Mouse (Mus musculus): ENCODE measurements around the gene Fam110a. TPM values are rescaled to one million over a fixed set of nuclear protein-coding genes. Genes with fewer than 3 reads are reported as not detected.
A peak's percentile ranks its signal among the peaks of the same experiment; 100 is the strongest.

Gene Fam110a
- polyA plus RNA-seq, 1 experiment from 2014 or later = 70.4 TPM

DNA sequence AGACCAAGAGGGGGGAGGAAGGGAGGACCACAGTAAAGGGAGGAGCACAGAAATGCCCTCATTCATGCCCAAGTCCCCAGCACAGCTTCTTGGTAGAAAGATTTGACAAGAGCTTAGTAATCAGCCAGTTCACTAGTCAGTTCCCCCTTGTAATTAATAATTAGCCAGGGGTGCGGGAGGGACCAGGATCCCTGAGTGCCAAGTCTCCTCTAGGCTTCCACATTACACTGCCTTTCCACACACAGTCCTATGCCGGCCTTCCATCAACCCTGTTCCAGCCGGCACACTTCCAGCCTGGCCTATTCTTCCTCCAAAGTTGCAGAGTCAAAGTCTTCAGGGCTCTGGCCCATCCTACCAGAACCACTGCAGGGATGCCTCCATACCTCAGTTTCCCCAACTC lies 4.0 kb downstream of the Fam110a start:
- 89% methylated on average over 3 of the region's 3 CpGs for WGBS
- Histone ChIP-seq H3K27me3 (ENCODE audit: poor library complexity, severe bottlenecking) (peaks cover 45% of the 10 kb centered on the region), H3K36me3 (replicated peaks) (peaks cover 36% of the 10 kb centered on the region), H3K27ac (no peak overlapping the region), H3K9me3 (no peaks in the 10 kb centered on the region), H3K4me1 (peaks cover 90% of the 10 kb centered on the region), H3K4me3 (no peak overlapping the region)
- no peak for DNase-seq (ENCODE audit: extremely low spot score, low spot score)

DNA sequence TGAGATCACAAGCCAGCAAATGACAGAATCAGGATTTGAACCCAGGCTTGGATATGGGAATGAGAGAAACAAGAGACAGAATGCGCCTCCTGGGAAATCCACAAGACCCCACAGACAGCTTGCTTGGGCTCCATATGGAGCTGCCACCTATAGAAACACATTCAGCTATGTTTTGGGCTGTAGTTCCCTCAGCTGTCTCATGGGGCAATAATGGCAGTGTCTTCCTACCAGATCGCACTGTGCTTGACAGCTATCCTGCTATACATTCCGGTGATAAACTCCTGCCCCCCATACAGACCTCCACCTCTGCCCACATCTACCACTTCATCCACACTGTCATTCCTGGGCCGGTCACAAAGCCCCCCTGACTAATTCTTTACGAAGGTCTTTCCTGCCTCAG lies 4.7 kb downstream of the Fam110a start:
- Histone ChIP-seq H3K27ac (no peak overlapping the region), H3K9me3 (no peaks in the 10 kb centered on the region), H3K4me3 (no peak overlapping the region), H3K36me3 (replicated peaks) (peaks cover 40% of the 10 kb centered on the region), H3K4me1 (peaks cover 92% of the 10 kb centered on the region), H3K27me3 (ENCODE audit: poor library complexity, severe bottlenecking) (peaks cover 50% of the 10 kb centered on the region)
- no peak for DNase-seq (ENCODE audit: extremely low spot score, low spot score)
- 88% methylated on average over 5 of the region's 5 CpGs for WGBS

DNA sequence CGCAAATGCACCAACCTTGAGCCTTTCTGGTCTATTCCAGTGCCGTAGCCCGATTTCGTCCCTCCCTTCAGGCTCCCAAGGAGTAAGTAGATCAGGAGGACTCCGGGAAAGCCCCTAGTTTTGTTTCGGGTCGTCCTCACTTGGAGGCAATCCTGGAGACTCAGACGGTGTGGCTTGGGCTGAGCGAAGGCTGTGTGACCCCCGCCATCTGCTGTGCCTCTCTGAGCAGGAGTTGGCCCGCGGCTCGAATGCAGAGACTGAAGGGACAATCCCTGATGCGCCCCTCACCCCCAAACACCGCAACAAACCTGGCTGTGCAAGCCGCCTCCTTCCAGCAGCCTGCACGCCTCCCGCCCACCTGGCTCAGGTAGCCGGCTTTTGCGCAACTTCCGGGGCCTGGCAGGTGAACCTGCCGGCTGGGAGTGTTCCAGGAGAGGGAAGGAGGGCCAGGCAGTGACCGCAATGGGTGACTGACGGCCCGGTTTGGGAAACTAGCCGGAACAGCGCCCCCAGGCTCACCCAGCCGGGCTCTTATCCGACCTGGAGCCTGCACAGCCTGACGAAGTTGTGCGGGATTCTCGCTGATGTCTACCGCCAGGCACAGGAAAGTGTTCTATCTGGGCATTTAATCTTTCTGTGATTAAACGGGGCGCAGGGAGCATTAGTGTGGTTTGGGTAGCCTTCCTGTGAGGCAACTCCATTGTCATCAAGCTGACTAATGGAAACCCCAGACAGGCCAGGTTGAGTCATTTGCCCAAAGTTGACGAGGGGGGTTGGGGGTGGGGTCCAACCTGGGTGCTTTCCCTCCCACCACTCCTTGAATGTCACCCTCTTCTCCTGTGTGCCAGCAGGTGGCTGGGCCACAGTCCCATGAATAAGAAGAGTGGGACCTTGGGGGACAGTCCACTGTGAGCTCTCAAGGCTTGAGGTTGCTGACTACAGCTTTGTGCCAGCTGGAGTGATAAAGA lies 6.1 kb downstream of the Fam110a start:
- peak overlapping the region; percentile 86 for H3K27ac ChIP-seq
- peaks cover 94% of the 10 kb centered on the region for H3K4me1 ChIP-seq
- H3K36me3 ChIP-seq (replicated peaks) = peaks cover 54% of the 10 kb centered on the region
- 3% methylated on average over 36 of the region's 36 CpGs for WGBS
- no peak for DNase-seq (ENCODE audit: extremely low spot score, low spot score)
- peak overlapping the region; percentile 49 for H3K4me3 ChIP-seq
- peaks cover 58% of the 10 kb centered on the region for H3K27me3 ChIP-seq (ENCODE audit: poor library complexity, severe bottlenecking)
- H3K9me3 ChIP-seq = no peaks in the 10 kb centered on the region

DNA sequence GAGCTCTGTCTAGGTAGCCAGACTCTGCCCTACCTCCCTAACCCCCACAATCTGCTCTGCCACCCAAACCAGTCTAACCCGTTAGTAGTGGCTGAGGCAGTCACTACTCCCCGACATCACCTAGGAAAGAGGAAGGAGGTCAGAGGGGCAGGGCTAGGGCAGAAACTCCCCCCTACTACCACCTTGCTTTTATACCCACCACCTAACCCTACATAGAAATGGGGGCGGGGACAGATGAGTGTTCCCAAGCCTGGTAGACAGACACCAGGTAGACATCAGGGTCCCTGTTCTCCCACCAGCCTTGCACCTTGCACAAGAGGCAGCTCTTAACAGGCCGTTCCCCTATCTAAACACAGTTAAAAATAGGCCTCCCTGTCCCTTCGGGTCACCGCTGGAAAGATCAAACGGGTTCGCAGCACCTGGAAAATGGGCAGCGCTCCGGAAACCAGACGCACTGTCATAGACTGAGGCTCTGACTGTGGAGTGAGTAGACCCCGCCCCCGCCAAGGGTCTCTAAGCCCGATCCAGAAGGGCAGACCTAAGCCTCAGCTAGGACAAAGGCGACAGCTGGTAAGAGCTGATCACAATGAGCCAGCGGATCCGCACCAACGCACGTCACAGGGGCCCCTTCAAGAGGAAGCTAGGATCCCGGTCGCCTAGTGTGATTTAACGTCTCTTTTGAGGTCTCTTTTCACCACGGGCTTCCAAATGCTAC lies 7.0 kb downstream of the Fam110a start:
- H3K9me3 ChIP-seq = no peaks in the 10 kb centered on the region
- peaks cover 94% of the 10 kb centered on the region for H3K4me1 ChIP-seq
- H3K27me3 ChIP-seq (ENCODE audit: poor library complexity, severe bottlenecking) = peaks cover 58% of the 10 kb centered on the region
- peak overlapping the region; percentile 49 for H3K4me3 ChIP-seq
- H3K27ac ChIP-seq = peak overlapping the region; percentile 86
- 11% methylated on average over 23 of the region's 23 CpGs for WGBS
- peaks cover 59% of the 10 kb centered on the region for H3K36me3 ChIP-seq (replicated peaks)
- DNase-seq (ENCODE audit: extremely low spot score, low spot score) = peak; percentile 74

DNA sequence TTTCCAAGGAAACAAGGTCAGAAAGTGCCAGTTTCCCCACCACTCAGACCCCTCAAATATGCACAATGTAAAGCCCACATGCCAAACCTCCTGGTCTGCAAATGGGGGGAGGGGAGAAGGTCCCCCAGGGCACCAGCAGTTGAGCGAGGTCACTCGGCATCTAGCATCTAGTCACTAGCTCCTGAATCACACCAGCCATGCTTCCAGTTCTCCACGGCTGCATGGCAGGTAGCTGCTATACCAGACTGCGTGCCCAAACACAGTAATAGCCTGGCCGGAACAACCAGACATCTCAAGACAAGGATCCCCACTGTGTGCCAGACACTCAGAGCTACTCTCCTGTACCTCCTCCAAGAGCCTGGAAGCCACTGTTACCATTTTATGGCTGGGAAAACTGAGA lies 8.3 kb downstream of the Fam110a start:
- peaks cover 59% of the 10 kb centered on the region for H3K27me3 ChIP-seq (ENCODE audit: poor library complexity, severe bottlenecking)
- peaks cover 54% of the 10 kb centered on the region for H3K36me3 ChIP-seq (replicated peaks)
- no peak overlapping the region for H3K4me3 ChIP-seq
- DNase-seq (ENCODE audit: extremely low spot score, low spot score) = no peak
- H3K4me1 ChIP-seq = peaks cover 94% of the 10 kb centered on the region
- peak overlapping the region; percentile 93; the same call in 1 of the 2 replicates for H3K27ac ChIP-seq
- 87% methylated on average over 5 of the region's 5 CpGs for WGBS
- no peaks in the 10 kb centered on the region for H3K9me3 ChIP-seq

DNA sequence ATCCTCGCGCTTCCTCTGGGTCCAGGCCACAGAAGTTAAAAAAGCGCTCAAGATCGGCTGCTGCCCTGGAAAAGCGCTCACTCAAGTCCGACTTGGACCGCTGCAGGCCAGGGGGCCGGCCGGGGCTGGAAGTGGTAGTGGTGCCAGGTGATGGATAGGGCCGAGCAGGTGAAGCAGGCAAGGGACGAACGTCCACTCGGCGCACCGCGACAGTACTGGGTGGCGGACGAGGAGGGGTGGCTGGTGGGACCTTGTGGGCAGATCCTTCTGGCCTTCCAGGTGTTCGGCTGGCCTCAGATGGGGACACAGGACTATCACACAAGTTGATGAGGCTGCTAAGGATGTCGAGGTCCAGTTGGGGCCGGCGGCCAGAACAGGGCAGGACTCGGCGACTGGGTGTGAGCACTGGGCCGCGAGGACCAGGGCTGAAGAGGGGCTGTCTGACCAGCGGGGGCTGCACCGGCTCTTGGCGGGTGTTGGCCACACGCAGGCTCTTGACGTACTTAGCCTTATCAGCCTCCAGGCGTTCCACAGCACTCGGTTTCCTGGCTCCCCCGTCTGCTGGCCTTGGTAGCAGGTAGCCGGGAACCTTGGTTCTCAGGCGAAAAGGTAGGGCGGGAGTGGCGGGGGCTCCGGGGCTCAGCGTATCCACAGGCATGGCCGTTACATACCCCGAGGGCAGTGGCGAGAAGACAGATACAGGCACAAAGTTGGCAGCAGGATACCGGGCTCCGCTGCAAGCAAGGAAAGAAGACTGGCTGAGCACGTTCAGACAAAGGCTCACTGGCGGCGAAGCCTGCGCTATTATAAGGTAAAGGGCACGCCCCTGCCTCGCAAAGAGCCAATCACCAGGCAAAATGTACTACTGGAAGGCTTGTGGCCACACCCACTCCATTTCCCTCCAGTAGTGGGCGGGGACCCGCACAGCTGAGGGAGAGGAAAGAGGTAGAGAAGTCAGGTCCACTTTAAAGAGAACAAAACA lies 9.5 kb downstream of the Fam110a start:
- Histone ChIP-seq H3K36me3 (replicated peaks) (peaks cover 41% of the 10 kb centered on the region), H3K27ac (peak overlapping the region; percentile 93), H3K4me1 (peaks cover 90% of the 10 kb centered on the region), H3K9me3 (no peaks in the 10 kb centered on the region), H3K4me3 (peak overlapping the region; percentile 52), H3K27me3 (ENCODE audit: poor library complexity, severe bottlenecking) (peaks cover 63% of the 10 kb centered on the region)
- WGBS = 44% methylated on average over 53 of the region's 53 CpGs
- peak; percentile 89 for DNase-seq (ENCODE audit: extremely low spot score, low spot score)

DNA sequence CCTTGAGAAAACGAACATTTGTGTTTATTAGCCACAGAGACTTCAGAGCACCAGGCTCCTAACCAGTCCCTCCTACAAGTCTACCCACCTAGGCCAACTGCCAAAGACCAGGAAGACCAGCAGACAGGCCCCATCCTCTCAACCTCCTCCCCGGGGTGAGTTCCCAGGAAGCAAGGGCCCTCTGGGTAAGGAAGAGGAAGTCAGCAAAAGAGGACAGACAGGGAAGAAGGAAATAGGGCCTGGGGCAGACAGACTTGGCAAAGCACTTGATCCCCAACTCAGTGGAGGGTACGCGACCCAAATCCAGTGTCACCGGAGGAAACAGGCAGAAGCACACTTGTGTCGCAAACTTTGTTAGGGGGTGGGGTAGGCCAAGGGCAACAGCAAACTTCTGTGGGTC lies 10.6 kb downstream of the Fam110a start:
- H3K4me1 ChIP-seq = peaks cover 96% of the 10 kb centered on the region
- peaks cover 38% of the 10 kb centered on the region for H3K36me3 ChIP-seq (replicated peaks)
- peak overlapping the region; percentile 52 for H3K4me3 ChIP-seq
- DNase-seq (ENCODE audit: extremely low spot score, low spot score) = no peak
- H3K27me3 ChIP-seq (ENCODE audit: poor library complexity, severe bottlenecking) = peaks cover 63% of the 10 kb centered on the region
- H3K27ac ChIP-seq = 0 out of 2 replicates have a peak overlapping the region, but pooled peaks have one; percentile 27
- 93% methylated on average over 6 of the region's 6 CpGs for WGBS
- no peaks in the 10 kb centered on the region for H3K9me3 ChIP-seq

DNA sequence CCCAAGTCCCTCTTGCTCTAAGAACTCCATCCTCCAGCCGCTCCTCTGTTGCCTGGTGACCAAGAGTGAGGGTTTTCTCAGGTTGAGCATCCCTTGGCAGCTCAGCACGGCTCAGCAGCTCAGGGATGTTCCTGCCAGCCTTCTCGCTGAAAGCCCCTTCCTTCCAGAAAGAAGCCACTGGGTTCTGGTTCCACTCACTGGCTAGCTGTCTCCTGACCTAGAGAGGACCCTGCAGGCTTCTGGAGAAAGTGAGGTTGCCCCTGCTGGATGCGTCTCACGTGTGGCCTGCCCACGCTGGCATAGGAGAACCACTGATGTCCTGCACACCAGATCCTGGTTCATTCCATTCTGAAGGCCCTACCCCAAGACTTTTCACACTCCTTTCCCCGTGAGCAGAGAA lies 11.0 kb downstream of the Fam110a start:
- 86% methylated on average over 7 of the region's 7 CpGs for WGBS
- Histone ChIP-seq H3K4me3 (peak overlapping the region; percentile 52), H3K27me3 (ENCODE audit: poor library complexity, severe bottlenecking) (peaks cover 61% of the 10 kb centered on the region), H3K4me1 (peaks cover 96% of the 10 kb centered on the region), H3K9me3 (no peaks in the 10 kb centered on the region), H3K36me3 (replicated peaks) (peaks cover 38% of the 10 kb centered on the region), H3K27ac (peak overlapping the region; percentile 27; the same call in 1 of the 2 replicates)
- no peak for DNase-seq (ENCODE audit: extremely low spot score, low spot score)

DNA sequence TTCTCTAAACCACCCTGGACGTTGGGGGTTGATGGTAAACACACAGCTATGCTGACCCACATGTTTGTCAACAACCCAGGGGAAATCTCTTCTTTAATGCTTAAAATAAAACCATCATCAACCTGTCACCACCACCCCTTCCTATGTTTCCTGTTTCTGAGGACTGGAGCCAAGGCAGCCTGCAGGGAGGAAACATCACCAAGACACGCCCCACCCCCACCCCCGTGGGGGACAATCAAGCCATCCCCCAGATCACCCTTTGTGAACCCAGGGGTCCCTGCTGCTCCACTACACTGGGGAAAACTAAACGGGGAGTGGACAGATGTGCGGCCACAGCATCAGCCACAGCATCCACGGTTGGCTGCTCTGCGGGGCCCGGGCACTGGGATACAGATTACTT lies 11.6 kb downstream of the Fam110a start:
- H3K4me1 ChIP-seq = peaks cover 96% of the 10 kb centered on the region
- 81% methylated on average over 8 of the region's 8 CpGs for WGBS
- H3K4me3 ChIP-seq = peak overlapping the region; percentile 52
- no peak for DNase-seq (ENCODE audit: extremely low spot score, low spot score)
- peaks cover 61% of the 10 kb centered on the region for H3K27me3 ChIP-seq (ENCODE audit: poor library complexity, severe bottlenecking)
- H3K27ac ChIP-seq = peak overlapping the region; percentile 84; the same call in 1 of the 2 replicates
- H3K9me3 ChIP-seq = no peaks in the 10 kb centered on the region
- H3K36me3 ChIP-seq (replicated peaks) = peaks cover 38% of the 10 kb centered on the region

DNA sequence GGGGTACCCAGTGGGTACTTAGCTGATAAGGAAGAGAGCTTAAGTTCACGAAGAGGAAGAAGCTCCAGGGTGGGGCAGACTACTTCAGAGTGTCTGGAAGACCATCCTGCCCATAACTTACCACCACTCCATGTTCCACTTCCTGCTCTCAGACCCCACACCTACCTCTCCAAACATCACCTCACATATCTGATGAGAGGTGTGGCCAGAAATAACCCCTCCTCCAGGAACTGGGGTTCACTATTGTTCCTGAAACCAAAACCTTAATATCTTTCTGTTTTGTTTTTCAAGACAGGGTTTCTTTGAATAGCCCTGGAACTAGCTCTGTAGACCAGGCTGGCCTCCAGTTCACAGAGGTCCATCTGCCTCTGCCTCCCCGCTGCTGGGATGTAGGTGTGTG lies 12.2 kb downstream of the Fam110a start:
- Histone ChIP-seq H3K9me3 (no peaks in the 10 kb centered on the region), H3K4me3 (peak overlapping the region; percentile 52; the same call in 1 of the 2 replicates), H3K36me3 (replicated peaks) (peaks cover 38% of the 10 kb centered on the region), H3K27ac (peak overlapping the region; percentile 84), H3K4me1 (peaks cover 96% of the 10 kb centered on the region), H3K27me3 (ENCODE audit: poor library complexity, severe bottlenecking) (peaks cover 61% of the 10 kb centered on the region)
- WGBS = 66% methylated on average over 2 of the region's 2 CpGs
- no peak for DNase-seq (ENCODE audit: extremely low spot score, low spot score)

DNA sequence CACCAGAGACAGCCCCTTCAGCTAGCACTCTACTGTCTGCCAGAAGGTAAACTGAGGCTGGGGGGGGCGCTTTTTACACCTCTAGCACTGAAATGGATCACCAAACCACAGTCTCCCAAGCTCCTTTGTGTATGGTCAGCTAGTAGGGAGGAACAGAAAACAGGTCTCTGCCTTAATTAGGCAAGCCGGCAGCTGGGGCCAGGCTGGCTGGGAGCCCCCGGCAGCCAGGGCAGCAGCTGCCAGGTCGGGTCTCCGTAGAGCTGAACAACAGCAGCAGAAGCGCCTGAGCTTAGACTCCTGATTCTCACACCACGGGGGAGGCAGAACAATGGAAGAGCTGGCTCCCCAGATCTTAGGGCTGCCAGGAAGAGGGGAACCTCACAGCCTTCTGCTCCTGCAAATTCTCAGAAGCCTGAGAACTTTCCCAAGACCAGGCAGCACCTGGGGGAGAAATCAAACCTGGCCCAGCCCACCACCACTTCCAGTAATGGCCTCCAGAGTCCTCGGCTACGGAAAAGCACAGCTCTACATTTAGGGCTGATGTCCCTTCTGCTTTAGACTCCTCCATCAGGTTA lies 12.8 kb downstream of the Fam110a start:
- Histone ChIP-seq H3K27ac (peak overlapping the region; percentile 84), H3K4me1 (peaks cover 96% of the 10 kb centered on the region), H3K9me3 (no peaks in the 10 kb centered on the region), H3K4me3 (peak overlapping the region; percentile 52; the same call in 1 of the 2 replicates), H3K36me3 (replicated peaks) (peaks cover 34% of the 10 kb centered on the region), H3K27me3 (ENCODE audit: poor library complexity, severe bottlenecking) (peaks cover 58% of the 10 kb centered on the region)
- no peak for DNase-seq (ENCODE audit: extremely low spot score, low spot score)
- 19% methylated on average over 9 of the region's 9 CpGs for WGBS

All from forebrain, embryonic 10.5 days (tissue).